Mouse (Mus musculus) cerebellum, postnatal 25 days (tissue): ENCODE results near the gene Krt24.

Source experiments
- DNase-seq, 2 experiments: peaks; one replicate each; pipeline ENCODE4 v3.0.0; 2021; ENCODE audit warnings: mixed read lengths in 2 of 2

Krt24 gene

DNA sequence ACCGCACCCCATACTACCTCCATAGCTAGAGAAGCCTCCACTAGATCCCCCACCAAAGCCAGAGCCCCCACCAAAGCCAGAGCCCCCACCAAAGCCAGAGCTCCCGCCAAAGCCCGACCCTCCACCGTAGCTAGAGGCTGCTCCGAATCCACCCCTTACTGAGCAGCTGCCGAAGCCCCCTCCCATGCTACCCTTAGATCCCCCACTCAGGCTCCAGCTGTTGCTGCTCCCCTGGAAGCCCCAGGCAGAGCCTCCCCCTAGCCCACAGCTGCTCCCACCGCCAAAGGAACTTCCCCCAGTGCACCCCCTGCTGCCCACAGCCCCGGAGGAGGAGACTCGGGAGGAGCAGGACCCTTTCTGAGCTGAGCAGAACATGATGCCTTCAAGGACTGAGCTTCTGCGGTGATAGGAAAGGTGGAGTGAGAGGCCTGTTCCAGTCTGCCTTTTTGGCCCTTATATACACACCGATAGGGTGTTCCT lies at the start of gene Krt24:
Krt24 (minus strand) TSS at position 430 of the 480 bp plus-strand sequence.
- DNase-seq: peak in 1 of 2 experiments; percentile 26

DNA sequence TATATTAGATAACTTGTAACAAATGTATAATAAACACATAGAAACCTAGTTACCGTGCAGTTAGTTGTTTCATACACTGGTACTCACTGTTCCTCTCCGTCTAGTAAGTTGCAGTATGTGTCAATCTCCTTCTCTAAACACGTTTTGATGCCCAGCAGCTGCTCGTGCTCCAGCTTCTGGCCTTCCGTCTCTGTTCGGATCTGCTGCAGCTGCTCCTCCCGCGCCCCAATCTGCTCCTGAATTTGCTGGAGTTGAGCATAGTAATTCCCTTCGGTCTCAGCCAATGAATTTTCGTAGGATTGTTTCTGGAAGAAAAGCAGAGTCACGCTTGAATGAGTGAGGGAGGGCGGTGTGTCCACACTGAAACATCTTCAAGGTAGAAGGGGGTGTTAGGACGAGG lies 48.4 kb upstream of the Krt24 start:
- no peak for DNase-seq

DNA sequence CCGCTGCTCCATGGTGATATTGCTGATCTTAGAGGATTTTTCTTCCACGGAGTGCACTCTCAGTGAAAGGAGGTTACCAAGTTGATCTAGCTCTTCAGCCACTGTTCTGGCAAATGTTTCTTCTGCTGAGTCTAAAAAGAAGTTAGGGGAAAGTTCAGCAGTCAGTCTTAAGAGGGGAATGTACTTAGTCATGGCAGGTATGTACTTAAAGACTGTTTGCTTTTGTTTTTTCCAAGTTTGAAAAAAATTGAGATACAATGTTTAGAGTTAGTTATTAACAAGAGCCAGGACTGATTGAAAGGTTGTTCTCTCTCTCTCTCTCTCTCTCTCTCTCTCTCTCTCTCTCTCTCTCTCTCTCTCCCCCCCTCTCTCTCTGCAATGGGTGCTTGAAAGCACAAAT lies 44.6 kb upstream of the Krt24 start:
- no peak for DNase-seq

DNA sequence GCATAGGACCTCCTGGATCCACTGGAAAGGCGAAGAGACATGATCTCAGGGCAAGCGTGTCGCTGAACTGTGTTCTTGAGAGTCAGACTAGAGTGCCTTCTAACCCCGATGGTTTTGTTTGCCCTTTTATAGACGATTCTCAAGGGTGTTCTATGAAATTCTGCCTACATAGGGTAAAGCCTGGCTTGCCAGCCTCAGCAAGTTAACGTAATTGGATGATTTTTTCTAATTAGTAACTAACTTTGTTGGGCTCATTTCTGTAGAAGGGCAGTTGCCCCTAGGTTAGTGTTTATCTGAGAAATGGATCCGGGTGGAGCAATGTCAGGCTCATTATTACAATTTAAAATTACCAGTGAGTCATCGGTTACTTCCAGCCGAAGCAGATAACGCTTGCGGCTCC lies 37.8 kb upstream of the Krt24 start, which contains the start of gene Krt25:
Krt25 (minus strand) TSS at position 101 of the 400 bp plus-strand sequence.
- DNase-seq: no peak

- no peak for DNase-seq
Measured at GRCm38 (mm10) chr11:99321094-99321493, 36.0 kb upstream of the Krt24 start.

- DNase-seq: no peak
Measured at GRCm38 (mm10) chr11:99319127-99319526, 34.1 kb upstream of the Krt24 start.

GRCm38 (mm10) chr11:99316543-99316942 lies 31.5 kb upstream of the Krt24 start:
- DNase-seq: no peak

DNA sequence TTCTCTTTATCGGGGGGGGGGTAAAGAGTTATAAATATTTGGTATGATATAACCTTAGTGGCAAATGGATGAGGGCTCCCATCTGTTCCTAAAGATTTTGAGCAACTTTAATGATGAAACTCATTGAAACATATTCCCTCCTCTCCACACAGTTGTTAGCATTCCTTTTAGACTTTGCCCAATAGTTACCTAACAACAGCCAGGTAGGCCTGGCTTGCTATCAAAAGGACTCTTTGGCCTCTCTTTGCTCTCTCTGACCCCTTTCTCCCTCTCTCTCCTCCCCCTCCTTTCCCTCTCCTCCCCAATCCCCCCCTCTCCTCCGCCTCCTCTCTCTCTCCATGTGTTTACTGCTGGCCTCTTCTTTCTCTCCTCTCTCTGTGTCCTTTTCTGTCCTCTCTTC lies 29.5 kb upstream of the Krt24 start:
- no peak for DNase-seq

GRCm38 (mm10) chr11:99310882-99311281 lies 25.8 kb upstream of the Krt24 start:
- no peak for DNase-seq

DNA sequence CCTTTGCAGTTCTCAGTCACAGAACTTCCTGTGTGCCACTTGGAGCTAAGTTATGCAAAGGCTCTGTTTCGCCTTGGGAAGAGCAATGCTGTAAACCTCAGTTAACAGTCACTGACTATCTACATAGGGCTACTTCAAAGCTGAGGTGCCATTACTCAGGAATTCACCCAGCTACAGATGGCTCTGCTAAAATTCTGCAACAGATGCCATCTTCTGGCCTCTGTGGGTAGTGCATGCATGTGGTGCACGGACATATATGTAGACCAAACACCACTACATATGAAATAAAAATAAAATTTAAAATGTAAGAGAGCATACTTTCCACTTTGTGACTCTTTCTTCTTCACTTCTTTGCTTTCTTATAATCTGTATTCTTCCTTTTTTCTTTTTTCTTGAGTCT lies 22.5 kb upstream of the Krt24 start:
- peak; percentile 70 to 85 for DNase-seq

GRCm38 (mm10) chr11:99295039-99295438 lies 10.0 kb upstream of the Krt24 start:
- peak in 1 of 2 experiments; percentile 27 for DNase-seq

GRCm38 (mm10) chr11:99292846-99293245 lies 7.8 kb upstream of the Krt24 start:
- peak; percentile 78 to 86 for DNase-seq

- DNase-seq: peak; percentile 65 to 78
Measured at GRCm38 (mm10) chr11:99284011-99284410, 1.1 kb downstream of the Krt24 start.

GRCm38 (mm10) chr11:99283334-99283733 lies 1.7 kb downstream of the Krt24 start:
- DNase-seq: peak; percentile 29 to 32

DNA sequence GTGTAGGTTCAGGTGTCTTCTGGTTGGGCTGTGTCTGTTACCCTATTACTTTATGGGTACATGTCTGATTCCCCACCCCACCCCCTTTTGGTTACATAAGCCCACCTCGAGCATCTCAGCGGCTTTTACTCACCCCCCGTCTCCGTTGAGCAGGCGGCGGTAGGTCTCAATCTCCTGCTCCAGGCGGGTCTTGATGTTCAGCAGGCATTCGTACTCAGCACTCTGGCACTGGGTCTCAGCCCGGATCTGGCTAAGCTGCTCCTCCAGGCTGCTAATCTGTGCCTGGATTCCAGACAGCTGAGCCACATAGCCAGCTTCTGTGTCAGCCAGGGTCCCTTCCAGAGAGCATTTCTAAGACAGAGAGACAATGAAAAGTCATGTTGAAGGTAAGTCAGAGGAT lies 3.9 kb downstream of the Krt24 start:
- DNase-seq: peak; percentile 62 to 63

GRCm38 (mm10) chr11:99279986-99280385 lies 5.1 kb downstream of the Krt24 start:
- DNase-seq: peak; percentile 45 to 60

DNA sequence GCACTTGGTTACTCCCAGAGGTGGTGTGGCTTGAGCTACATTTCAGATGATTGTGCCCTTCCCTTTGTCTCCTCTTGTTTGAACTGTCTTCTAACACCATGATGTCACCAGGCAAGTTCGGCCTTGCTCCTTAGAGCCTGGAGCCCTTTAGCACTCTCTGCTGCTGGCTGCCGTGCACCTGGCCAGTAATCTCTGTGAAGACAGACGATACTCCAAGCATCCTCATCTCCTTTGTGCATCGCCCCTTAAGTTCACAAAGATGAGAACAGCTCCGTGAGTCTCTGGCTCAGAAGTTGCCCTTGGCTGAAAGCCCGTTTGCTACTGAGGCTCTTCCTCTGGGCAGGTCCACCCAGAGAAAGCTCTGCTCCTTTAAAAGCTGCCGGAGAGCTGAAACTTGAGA lies 8.3 kb downstream of the Krt24 start:
- peak in 1 of 2 experiments; percentile 23 for DNase-seq

DNA sequence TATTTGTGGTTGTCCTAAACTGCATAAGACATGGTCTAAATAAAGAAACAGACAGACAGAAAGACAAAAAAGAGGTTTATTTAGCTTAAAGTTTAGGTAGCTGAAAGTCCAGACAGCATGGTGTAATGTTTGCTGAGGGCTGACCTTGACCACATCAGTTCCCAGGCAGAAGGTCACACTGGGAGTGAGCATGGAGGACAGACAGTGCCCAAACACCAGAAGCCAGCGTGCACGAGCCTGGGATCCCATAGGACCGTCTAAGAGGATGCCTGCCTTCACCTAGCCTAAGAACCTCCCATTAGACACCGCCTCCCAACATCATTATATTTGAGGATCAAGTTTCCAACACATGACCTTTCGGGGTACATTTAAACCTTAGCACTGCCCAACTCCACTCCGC lies 9.4 kb downstream of the Krt24 start:
- no peak for DNase-seq

DNA sequence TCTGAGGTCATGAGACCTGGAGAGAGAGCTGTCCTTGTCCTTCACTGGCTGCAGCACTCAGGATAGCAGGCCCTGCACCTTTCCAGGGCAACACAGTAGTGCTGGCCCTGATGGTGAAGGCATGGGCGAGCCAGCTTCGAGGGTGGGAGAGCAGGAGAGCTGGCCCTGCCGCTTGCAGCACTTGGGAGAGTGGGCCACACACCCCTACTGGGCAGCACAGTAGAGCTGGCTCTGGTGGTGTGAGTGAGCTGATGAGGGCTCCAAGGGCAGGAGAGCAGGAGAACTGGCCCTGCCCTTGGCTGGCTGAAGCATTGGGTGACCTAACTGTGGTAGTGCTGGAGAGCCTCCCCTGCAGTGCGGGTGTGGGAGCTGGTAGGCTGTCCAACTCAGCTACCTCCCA lies 12.3 kb downstream of the Krt24 start:
- no peak for DNase-seq

DNA sequence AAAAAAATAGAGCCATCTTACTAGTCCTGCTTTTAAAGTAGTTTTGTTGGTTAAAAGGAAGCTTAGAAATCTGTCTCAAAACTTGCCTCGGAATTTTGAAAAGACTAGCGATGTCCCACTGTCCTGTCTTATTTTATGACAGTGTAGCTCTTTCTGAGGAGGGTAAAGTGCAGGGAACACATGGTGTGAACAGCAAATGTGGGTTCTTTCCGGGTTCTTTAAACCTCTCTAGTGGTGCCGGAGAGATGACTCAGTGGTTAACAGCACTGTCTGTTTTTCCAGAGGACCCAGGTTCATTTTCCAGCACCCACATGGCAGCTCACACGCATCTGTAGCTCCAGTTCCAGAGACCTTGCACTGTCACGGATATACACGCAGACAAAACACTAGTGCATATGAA lies 15.9 kb downstream of the Krt24 start:
- DNase-seq: no peak

DNA sequence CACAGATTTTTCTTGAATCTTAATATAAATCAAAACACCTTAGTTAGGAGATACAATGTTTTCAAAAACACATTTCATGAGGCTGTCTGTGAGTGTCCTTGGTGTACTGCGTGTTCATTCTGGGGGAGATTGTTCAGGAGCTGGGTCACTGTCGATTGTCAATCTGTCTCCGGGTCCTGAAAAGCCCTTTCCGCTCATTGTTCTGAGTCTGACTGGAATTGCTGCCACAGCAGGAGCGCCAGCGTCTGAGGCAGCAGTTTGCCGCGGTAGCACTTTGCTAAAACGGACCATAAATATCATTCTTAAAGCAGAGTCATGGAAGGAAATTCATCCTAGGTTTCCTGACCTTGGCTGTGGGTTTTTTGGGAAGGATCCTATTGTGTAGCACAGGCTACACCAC lies 19.3 kb downstream of the Krt24 start:
- peak in 1 of 2 experiments; percentile 21 for DNase-seq

DNA sequence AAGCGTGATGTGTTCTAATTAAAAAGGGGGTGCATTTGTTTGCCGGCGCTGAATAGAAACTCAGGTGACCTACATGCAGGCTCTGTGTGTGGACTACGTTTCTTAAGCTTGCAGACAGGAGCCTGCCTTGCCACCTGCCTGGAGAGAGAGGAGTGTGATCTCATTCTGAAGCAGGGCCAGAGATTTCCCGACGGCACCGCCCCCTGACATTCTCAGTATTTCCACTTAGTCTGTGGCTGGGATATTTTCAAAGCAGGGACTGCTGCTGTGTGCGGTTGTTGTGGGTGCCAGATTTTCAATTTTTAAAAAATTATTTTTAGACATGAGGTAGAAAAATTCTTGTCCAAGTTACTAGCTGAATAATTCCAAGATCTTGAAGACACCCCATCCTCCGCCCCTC lies 19.8 kb downstream of the Krt24 start:
- DNase-seq: peak; percentile 77 to 84

DNA sequence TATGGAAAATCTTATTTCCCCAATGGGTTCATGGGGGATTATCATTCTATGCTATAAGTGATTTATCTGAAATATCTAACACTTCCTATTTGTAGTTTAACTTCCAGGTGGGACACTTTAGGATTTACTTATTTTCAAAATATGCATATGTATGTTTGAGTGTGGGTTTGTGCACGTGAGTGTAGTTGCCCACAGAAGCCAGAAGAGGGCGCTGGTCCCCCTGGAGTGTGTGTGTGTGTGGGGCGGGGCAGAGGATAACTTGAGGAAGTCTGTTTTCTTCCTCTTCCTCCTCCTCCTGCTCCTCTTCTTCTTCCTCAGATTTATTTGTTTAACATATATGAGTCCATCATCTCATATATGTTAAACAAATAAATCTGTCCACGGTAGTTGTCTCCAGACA lies 28.8 kb downstream of the Krt24 start:
- no peak for DNase-seq

- DNase-seq: no peak
Measured at GRCm38 (mm10) chr11:99255316-99255715, 29.7 kb downstream of the Krt24 start.

DNA sequence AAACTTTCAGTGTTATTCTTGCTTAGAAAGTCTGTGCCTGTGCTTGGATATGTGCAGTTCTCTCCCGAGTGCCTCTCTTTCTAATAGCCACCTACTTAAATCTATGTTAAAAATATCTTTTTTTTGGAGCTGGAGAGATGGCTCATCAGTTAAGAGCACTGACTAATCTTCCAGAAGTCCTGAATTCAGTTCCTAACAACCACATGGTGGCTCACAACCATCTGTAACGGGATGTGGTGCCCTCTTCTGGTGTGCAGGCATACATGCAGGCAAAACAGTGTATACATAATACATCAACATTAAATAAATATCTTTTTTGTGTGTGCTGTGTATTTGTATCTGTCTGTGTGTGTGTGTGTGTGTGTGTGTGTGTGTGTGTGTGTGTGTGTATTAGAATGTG lies 31.2 kb downstream of the Krt24 start:
- DNase-seq: no peak

DNA sequence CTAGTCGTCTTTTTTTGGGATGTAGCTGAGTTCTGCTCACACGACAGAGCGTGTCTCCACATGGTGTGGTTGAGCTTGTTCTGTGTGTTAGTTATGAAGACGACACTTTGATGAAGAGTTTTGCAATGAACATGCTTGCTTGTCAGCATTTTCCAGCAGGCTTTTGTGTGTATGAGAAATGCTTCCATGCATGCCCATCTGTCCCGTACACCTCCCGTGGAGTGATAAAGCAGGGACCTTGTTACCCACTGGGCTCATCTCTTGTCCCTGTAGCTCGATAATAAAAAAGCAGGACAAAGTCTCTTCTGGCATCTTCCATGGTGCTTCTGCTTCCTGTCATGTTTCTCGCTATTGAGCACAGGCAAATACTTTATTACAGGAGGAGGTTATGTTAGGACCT lies 32.4 kb downstream of the Krt24 start:
- DNase-seq: peak; percentile 45 to 57
